Mouse (Mus musculus) myocyte (in vitro differentiated cells): ENCODE measurements around the gene Nrde2. TPM values are rescaled to one million over a fixed set of nuclear protein-coding genes. Genes with fewer than 3 reads are reported as not detected.

Source experiments
- H3K27me3 ChIP-seq: one replicate; pipeline ENCODE4 v1.6.1; 2011; ENCODE audit not compliant: control insufficient read depth, insufficient read depth, insufficient read length
- H3K36me3 ChIP-seq: one replicate; pipeline ENCODE4 v1.6.1; 2011; ENCODE audit not compliant: control insufficient read depth, insufficient read depth
- H3K4me2 ChIP-seq: one replicate; pipeline ENCODE4 v1.6.1; 2011; ENCODE audit warnings: low read depth, control low read depth
- H3K4me3 ChIP-seq: one replicate; pipeline ENCODE4 v1.5.1; 2011; ENCODE audit warnings: mild to moderate bottlenecking, control low read depth, moderate library complexity
- H3K79me2 ChIP-seq: one replicate; pipeline ENCODE4 v1.6.1; 2011; ENCODE audit not compliant: control insufficient read depth, insufficient read depth
- H3ac ChIP-seq: one replicate; pipeline ENCODE4 v1.6.1; 2011; ENCODE audit not compliant: control insufficient read depth, insufficient read length
- CEBPB ChIP-seq: IDR thresholded peaks from 2 replicates; pipeline ENCODE4 v1.6.1; 2011; ENCODE audit warnings: mild to moderate bottlenecking, moderate library complexity; ENCODE audit not compliant: poor library complexity, insufficient read depth, severe bottlenecking
- E2F4 ChIP-seq: IDR thresholded peaks from one replicate; pipeline ENCODE4 v1.6.1; 2011; ENCODE audit warnings: mild to moderate bottlenecking, control low read depth, moderate library complexity; ENCODE audit not compliant: insufficient read depth
- MAX ChIP-seq: IDR thresholded peaks from one replicate; pipeline ENCODE4 v1.6.1; 2011; ENCODE audit warnings: low read depth, mild to moderate bottlenecking, control low read depth
- MYOD1 ChIP-seq, 3 experiments: IDR thresholded peaks; one replicate each; pipeline ENCODE4 v1.6.1; 2011; ENCODE audit warnings: control low read depth in 2 of 3, low read depth in 2 of 3, mild to moderate bottlenecking in 2 of 3, moderate library complexity in 1 of 3; ENCODE audit not compliant: insufficient read length in 2 of 3, control insufficient read depth in 1 of 3
- MYOG ChIP-seq, 3 experiments: IDR thresholded peaks; one replicate each; pipeline ENCODE4 v1.6.1; 2011; ENCODE audit warnings: control low read depth in 2 of 3, low read depth in 2 of 3, mild to moderate bottlenecking in 2 of 3; ENCODE audit not compliant: insufficient read length in 2 of 3, control insufficient read depth in 1 of 3, insufficient read depth in 1 of 3
- POLR2A ChIP-seq: IDR thresholded peaks from one replicate; pipeline ENCODE4 v1.6.1; 2011; ENCODE audit warnings: low read depth, mild to moderate bottlenecking, control low read depth, moderate library complexity; ENCODE audit not compliant: insufficient read length
- POLR2AphosphoS2 ChIP-seq: IDR thresholded peaks from one replicate; pipeline ENCODE4 v1.6.1; 2011; ENCODE audit warnings: low read depth, control low read depth; ENCODE audit not compliant: insufficient read length
- REST ChIP-seq: IDR thresholded peaks from one replicate; pipeline ENCODE4 v1.6.1; 2011; ENCODE audit warnings: mild to moderate bottlenecking, control low read depth, moderate library complexity; ENCODE audit not compliant: insufficient read depth, insufficient read length
- SRF ChIP-seq: IDR thresholded peaks from one replicate; pipeline ENCODE4 v1.6.1; 2011; ENCODE audit warnings: low read depth; ENCODE audit not compliant: control insufficient read depth, insufficient read length
- TCF12 ChIP-seq: IDR thresholded peaks from one replicate; pipeline ENCODE4 v1.6.1; 2011; ENCODE audit warnings: mild to moderate bottlenecking, control low read depth; ENCODE audit not compliant: poor library complexity, insufficient read depth, severe bottlenecking
- TCF3 ChIP-seq: IDR thresholded peaks from one replicate; pipeline ENCODE4 v1.6.1; 2011; ENCODE audit warnings: low read depth, control low read depth; ENCODE audit not compliant: insufficient read length
- USF1 ChIP-seq: IDR thresholded peaks from one replicate; pipeline ENCODE4 v1.6.1; 2011; ENCODE audit warnings: low read depth, mild to moderate bottlenecking, control low read depth, moderate library complexity
- polyA plus RNA-seq: library from polyadenylated mRNA; unstranded; fragments of >200 nt; fragmentation: generic; extraction: Trizol; gene quantifications from one replicate; pipeline ENCODE4 v1.2.1, GENCODE M21; 2012; ENCODE audit warnings: missing spikeins

Gene Nrde2
- polyA plus RNA-seq, 1 experiment: 9.3 TPM

DNA sequence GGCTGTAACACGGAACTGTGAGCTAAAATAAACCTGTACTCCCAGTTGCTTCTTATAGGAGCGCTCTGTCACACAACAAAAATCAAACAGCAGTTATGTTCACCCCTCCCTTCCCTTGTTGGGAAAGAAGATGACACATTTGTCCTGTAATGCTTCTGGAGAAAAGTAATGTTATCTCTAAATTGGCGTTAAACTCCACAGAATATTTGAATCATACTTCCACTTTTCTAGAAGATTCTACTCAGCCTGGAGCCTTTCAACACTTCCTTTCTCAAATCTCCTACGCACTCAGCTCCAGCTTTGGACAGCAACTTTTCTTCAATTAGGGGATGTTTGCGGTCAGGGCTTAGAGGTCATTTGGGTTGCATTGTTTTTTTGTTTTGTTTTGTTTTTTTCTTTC is 70.2 kb downstream of the Nrde2 start:
- H3K27me3 ChIP-seq: peaks cover 33% of the 10 kb centered on the region
- TF ChIP-seq REST (no peak), SRF (no peak), E2F4 (no peak), CEBPB (no peak), POLR2A (no peak), TCF3 (no peak), MYOD1 (IDR thresholded peaks at IDR 0.05; ENCODE audit: control insufficient read depth in 1 of 3, insufficient read length in 2 of 3, low read depth in 2 of 3) (no peak), POLR2AphosphoS2 (no peak), TCF12 (no peak), MAX (no peak), USF1 (no peak), MYOG (IDR thresholded peaks at IDR 0.05; ENCODE audit: control insufficient read depth in 1 of 3, insufficient read depth in 1 of 3, insufficient read length in 2 of 3, low read depth in 2 of 3) (no peak)

DNA sequence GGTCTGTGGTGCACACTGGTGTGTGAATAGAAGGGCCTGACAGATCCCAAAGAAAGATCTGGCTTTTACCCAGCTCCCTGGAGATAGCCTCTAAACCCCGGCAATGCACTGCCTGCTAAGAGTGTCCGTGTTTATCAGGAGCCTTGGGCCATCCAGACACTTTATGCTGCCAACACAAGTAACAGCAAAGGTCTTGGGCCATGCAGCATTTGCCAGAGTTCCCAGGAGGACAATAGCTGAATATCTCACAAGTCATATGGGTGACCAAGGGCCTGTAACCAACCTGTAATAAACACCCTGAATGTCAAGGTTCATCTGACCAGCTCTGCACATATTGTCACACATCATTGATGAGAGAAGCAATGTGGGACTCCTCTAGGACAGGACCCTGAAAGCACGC is 71.4 kb downstream of the Nrde2 start:
- peaks cover 37% of the 10 kb centered on the region for H3K27me3 ChIP-seq
- TF ChIP-seq MAX: no peak
- TF ChIP-seq SRF: no peak
- TF ChIP-seq CEBPB: no peak
- no peak for TF ChIP-seq POLR2A
- no peak for TF ChIP-seq E2F4
- no peak for TF ChIP-seq POLR2AphosphoS2
- TF ChIP-seq TCF3: no peak
- TF ChIP-seq REST: no peak
- no peak for TF ChIP-seq USF1
- TF ChIP-seq MYOD1 (IDR thresholded peaks at IDR 0.05; ENCODE audit: control insufficient read depth in 1 of 3, insufficient read length in 2 of 3, low read depth in 2 of 3): no peak
- TF ChIP-seq TCF12: no peak
- TF ChIP-seq MYOG (IDR thresholded peaks at IDR 0.05; ENCODE audit: control insufficient read depth in 1 of 3, insufficient read depth in 1 of 3, insufficient read length in 2 of 3, low read depth in 2 of 3): no peak
- H3K79me2 ChIP-seq: no peaks in the 10 kb centered on the region
- H3K36me3 ChIP-seq: no peaks in the 10 kb centered on the region
- H3K4me3 ChIP-seq: no peak overlapping the region
- H3ac ChIP-seq: no peak overlapping the region
- H3K4me2 ChIP-seq: no peak overlapping the region

More for the DNA sequence above, 70.2 kb downstream of the Nrde2 start:
- Histone ChIP-seq H3K4me3 (no peak overlapping the region), H3K79me2 (no peaks in the 10 kb centered on the region), H3K4me2 (no peak overlapping the region), H3ac (no peak overlapping the region), H3K36me3 (no peaks in the 10 kb centered on the region)

DNA sequence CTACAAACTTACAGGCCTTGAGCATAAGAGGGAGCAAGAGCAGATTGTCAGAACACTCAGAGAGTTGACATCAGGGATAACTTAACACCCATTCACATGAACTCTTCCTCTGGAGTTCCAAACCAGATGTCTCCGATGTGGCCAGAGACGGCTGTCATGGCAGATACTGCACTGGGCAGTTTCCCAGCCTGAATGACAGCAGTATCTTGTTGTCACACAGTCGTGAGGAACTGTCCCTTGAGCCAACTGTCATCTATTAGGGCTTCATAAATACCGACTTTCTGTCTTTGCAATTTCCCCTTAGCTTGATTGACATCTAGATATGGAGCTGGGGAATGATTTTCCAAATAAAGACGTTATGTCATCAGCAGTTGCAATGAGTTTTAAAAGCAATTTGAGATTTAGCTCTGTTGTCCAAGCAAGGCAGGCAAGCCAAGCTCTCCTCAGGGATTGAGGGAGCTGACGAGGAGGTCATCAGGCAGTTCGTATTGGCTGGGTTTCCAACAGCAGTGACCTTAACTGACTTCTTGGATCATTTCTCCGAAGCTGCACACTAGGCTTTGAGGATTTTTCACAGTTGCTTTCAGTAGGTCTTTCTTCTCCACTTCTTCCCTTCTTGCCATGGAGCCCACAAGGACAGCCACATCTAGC is 79.7 kb downstream of the Nrde2 start:
- Histone ChIP-seq H3K36me3 (no peaks in the 10 kb centered on the region), H3K79me2 (no peaks in the 10 kb centered on the region)
- TF ChIP-seq TCF12 (no peak), REST (no peak), TCF3 (no peak), POLR2A (no peak), MYOG (IDR thresholded peaks at IDR 0.05; ENCODE audit: control insufficient read depth in 1 of 3, insufficient read depth in 1 of 3, insufficient read length in 2 of 3, low read depth in 2 of 3) (no peak), USF1 (no peak), POLR2AphosphoS2 (no peak), MYOD1 (IDR thresholded peaks at IDR 0.05; ENCODE audit: control insufficient read depth in 1 of 3, insufficient read length in 2 of 3, low read depth in 2 of 3) (no peak), CEBPB (no peak), E2F4 (no peak), MAX (no peak), SRF (no peak)

GRCm38 (mm10) chr12:100075715-100076114 is 83.7 kb downstream of the Nrde2 start:
- Histone ChIP-seq H3K4me2 (no peak overlapping the region), H3K27me3 (no peaks in the 10 kb centered on the region), H3K4me3 (no peak overlapping the region), H3K79me2 (no peaks in the 10 kb centered on the region), H3ac (no peak overlapping the region), H3K36me3 (no peaks in the 10 kb centered on the region)
- TF ChIP-seq E2F4 (no peak), TCF3 (no peak), USF1 (no peak), TCF12 (no peak), REST (no peak), SRF (no peak), POLR2A (no peak), POLR2AphosphoS2 (no peak), CEBPB (no peak), MAX (no peak), MYOG (IDR thresholded peaks at IDR 0.05; ENCODE audit: control insufficient read depth in 1 of 3, insufficient read depth in 1 of 3, insufficient read length in 2 of 3, low read depth in 2 of 3) (no peak), MYOD1 (IDR thresholded peaks at IDR 0.05; ENCODE audit: control insufficient read depth in 1 of 3, insufficient read length in 2 of 3, low read depth in 2 of 3) (no peak)

More for the DNA sequence above, 79.7 kb downstream of the Nrde2 start:
- Histone ChIP-seq H3K4me2 (no peak overlapping the region), H3K27me3 (peaks cover 8% of the 10 kb centered on the region), H3K4me3 (no peak overlapping the region), H3ac (no peak overlapping the region)

Other genes with a start within 250 kb of the Nrde2 start
- gene Kcnk13, start 195.2 kb downstream of the Nrde2 start, polyA plus RNA-seq: 1.8 TPM
- gene Psmc1, start 49.5 kb downstream of the Nrde2 start, polyA plus RNA-seq: 201 TPM
- 385 TPM for gene Calm1, start 39.8 kb upstream of the Nrde2 start, polyA plus RNA-seq